Comparison of ENCODE assay signal across 10 mouse cellular contexts in the genomic region with DNA sequence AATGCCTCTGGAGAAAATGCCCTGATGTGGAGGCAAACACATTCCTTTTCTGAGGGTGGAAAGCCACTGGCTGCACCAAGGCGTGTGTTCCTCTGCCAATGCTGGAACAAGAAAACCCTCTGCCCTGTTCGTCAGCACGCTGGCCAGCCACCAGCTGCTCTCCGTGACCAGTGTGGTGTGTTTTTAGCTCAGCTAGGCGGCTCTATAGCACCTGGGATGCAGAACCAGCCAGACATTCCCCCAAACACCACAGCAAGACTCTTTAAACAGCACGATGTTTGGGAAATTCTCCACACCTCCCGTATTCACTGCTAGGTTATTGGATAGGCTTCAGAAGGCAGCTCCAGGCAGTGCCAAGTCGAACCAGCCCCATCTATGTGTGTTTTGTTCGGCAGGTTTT. TPM values are rescaled to one million over a fixed set of nuclear protein-coding genes. Genes with fewer than 3 reads are reported as not detected.
DNase-seq lines count a peak whose midpoint lies in the region; ATAC-seq and TF ChIP-seq lines count a peak whose summit lies in the region.
"Had no signal": no experiment of that assay in that cellular context is flagged by ENCODE, and none has a peak within 500 bp of the region (broad histone marks: within the 10 kb centered on the region; RNA-seq: fewer than 3 reads in every experiment).

No protein-coding gene starts in this region.

- H3K9me3 ChIP-seq in hindbrain, embryonic 14.5 days (ENCODE audit: control insufficient read depth, low read length), result no peaks in the 10 kb centered on the region
- H3K9me3 ChIP-seq: embryonic facial prominence, embryonic 12.5 days; heart, embryonic 13.5 days had no signal

- H3K4me1 ChIP-seq in hindbrain, embryonic 14.5 days (replicated peaks; ENCODE audit: control insufficient read depth, insufficient read depth, low read length), result no peaks in the 10 kb centered on the region
- H3K4me1 ChIP-seq: embryonic facial prominence, embryonic 12.5 days; heart, embryonic 13.5 days had no signal

- no peak overlapping the region for H3K4me3 ChIP-seq in myocyte
- no peak overlapping the region for H3K4me3 ChIP-seq in hindbrain, embryonic 14.5 days (replicated peaks; ENCODE audit: low read length)
- H3K4me3 ChIP-seq: embryonic facial prominence, embryonic 12.5 days; heart, embryonic 13.5 days had no signal

- no peak for TF ChIP-seq POLR2A in myocyte (IDR thresholded peaks at IDR 0.05; ENCODE audit: insufficient read length, low read depth)

- no peaks in the 10 kb centered on the region for H3K79me2 ChIP-seq in myocyte (ENCODE audit: control insufficient read depth, insufficient read depth)

- H3K27me3 ChIP-seq in myocyte (ENCODE audit: control insufficient read depth, insufficient read depth, insufficient read length), result peaks cover 15% of the 10 kb centered on the region
- H3K27me3 ChIP-seq in hindbrain, embryonic 14.5 days (ENCODE audit: control insufficient read depth, insufficient read depth, low read length), result no peaks in the 10 kb centered on the region
- H3K27me3 ChIP-seq: embryonic facial prominence, embryonic 12.5 days; heart, embryonic 13.5 days had no signal

- no peaks in the 10 kb centered on the region for H3K36me3 ChIP-seq in myocyte (ENCODE audit: control insufficient read depth, insufficient read depth)
- H3K36me3 ChIP-seq in hindbrain, embryonic 14.5 days (replicated peaks; ENCODE audit: control insufficient read depth, insufficient read depth), result no peaks in the 10 kb centered on the region
- H3K36me3 ChIP-seq: embryonic facial prominence, embryonic 12.5 days; heart, embryonic 13.5 days had no signal

- DNase-seq in frontal cortex, postnatal 36 days (ENCODE audit: low spot score in 2 of 2), result peak; percentile 30 to 61
- DNase-seq in frontal cortex, postnatal 14 days (ENCODE audit: low spot score in 2 of 2), result no peak
- peak; percentile 15 to 36 for DNase-seq in left cerebral cortex, adult 18-20 months (ENCODE audit: low spot score in 2 of 2)
- DNase-seq in left cerebral cortex, postnatal 4 days, result no peak
- DNase-seq in gastrocnemius, postnatal 25 days, result peak; percentile 37
- DNase-seq in hindbrain, embryonic 14.5 days (ENCODE audit: low spot score), result no peak
- no peak for DNase-seq in adipocyte (ENCODE audit: low spot score)

- no peak overlapping the region for H3K27ac ChIP-seq in hindbrain, embryonic 14.5 days
- H3K27ac ChIP-seq: embryonic facial prominence, embryonic 12.5 days; heart, embryonic 13.5 days had no signal

- no peak overlapping the region for H3K4me2 ChIP-seq in myocyte (ENCODE audit: low read depth)
- no peak overlapping the region for H3K4me2 ChIP-seq in hindbrain, embryonic 14.5 days (replicated peaks)
- H3K4me2 ChIP-seq: embryonic facial prominence, embryonic 12.5 days; heart, embryonic 13.5 days had no signal

- 78% methylated on average over 9 of the region's 9 CpGs for WGBS in hindbrain, embryonic 14.5 days

- H3K9ac ChIP-seq in hindbrain, embryonic 14.5 days, result no peak overlapping the region
- H3K9ac ChIP-seq: embryonic facial prominence, embryonic 12.5 days; heart, embryonic 13.5 days had no signal

- no peak overlapping the region for H3ac ChIP-seq in myocyte (ENCODE audit: control insufficient read depth, insufficient read length)

- no peak for ATAC-seq in hindbrain, embryonic 14.5 days (ENCODE audit: low FRiP score)

- intact Hi-C loops in left cerebral cortex, postnatal 4 days (cut with DNase I), result no loop called here

TF ChIP-seq in myocyte, 11 proteins besides CTCF, POLR2A, EP300 and RAD21:
- TF ChIP-seq CEBPB (IDR thresholded peaks at IDR 0.05; ENCODE audit: insufficient read depth, poor library complexity, severe bottlenecking) (no peak), MYOG (IDR thresholded peaks at IDR 0.05; ENCODE audit: control insufficient read depth in 1 of 3, insufficient read depth in 1 of 3, insufficient read length in 2 of 3, low read depth in 2 of 3) (no peak), SRF (IDR thresholded peaks at IDR 0.05; ENCODE audit: control insufficient read depth, insufficient read length, low read depth) (no peak), TCF12 (IDR thresholded peaks at IDR 0.05; ENCODE audit: insufficient read depth, poor library complexity, severe bottlenecking) (no peak), REST (IDR thresholded peaks at IDR 0.05; ENCODE audit: insufficient read depth, insufficient read length) (peak; percentile 62), USF1 (IDR thresholded peaks at IDR 0.05; ENCODE audit: low read depth) (no peak), E2F4 (IDR thresholded peaks at IDR 0.05; ENCODE audit: insufficient read depth) (no peak)
TF ChIP-seq in myocyte: peak in this region for 1.

RNA-seq across cellular contexts. Expression of a gene that starts 25.7 kb away (rescaled TPM):
- total RNA-seq in left cerebral cortex, adult 18-20 months (2021), result 10 to 100 TPM; 36.1 to 38.5 TPM
- total RNA-seq in left cerebral cortex, postnatal 4 days (2021), result 10 to 100 TPM; 35.5 to 40.3 TPM
- total RNA-seq in gastrocnemius, postnatal 25 days (2021), result 100 to 1,000 TPM; 105 to 156 TPM
- 201 TPM for polyA plus RNA-seq in myocyte (2012; fragmentation: generic; extraction: Trizol)
- polyA plus RNA-seq in hindbrain, embryonic 14.5 days (2014; fragmentation: Nextera tagmentation; extraction: Ambion mirVana), result 70.5 and 80.4 TPM in 2 replicates

Comparison
In these comparisons a context has a peak if more than half of its experiments do, and no peak if none do; other contexts are left out.
1. DNase-seq: peak in frontal cortex, postnatal 36 days (2 of 2), left cerebral cortex, adult 18-20 months (2 of 2) and gastrocnemius, postnatal 25 days (single experiment); none in frontal cortex, postnatal 14 days (0 of 2), left cerebral cortex, postnatal 4 days (single experiment), hindbrain, embryonic 14.5 days (single experiment) and adipocyte (single experiment).